Mouse (Mus musculus) forebrain, embryonic 13.5 days (tissue): ENCODE data around the gene 1700028J19Rik. TPM values are rescaled to one million over a fixed set of nuclear protein-coding genes. Genes with fewer than 3 reads are reported as not detected.

Experiments
- ATAC-seq: fragments of 200-750 bp; cut with Nextera tagmentation; 2 replicates; pipeline ENCODE4 v1.8.0; 2017
- H3K27ac ChIP-seq: fragments of 300-500 bp; sonication (generic); 2 replicates; pipeline ENCODE4 v1.5.1; 2015; ENCODE audit warnings: inconsistent platforms, mild to moderate bottlenecking, moderate library complexity
- H3K27me3 ChIP-seq: fragments of 300-500 bp; sonication (generic); 2 replicates; pipeline ENCODE4 v1.6.1; 2015; ENCODE audit warnings: mild to moderate bottlenecking, inconsistent platforms
- H3K36me3 ChIP-seq: fragments of 300-500 bp; sonication (generic); 2 replicates; pipeline ENCODE4 v1.6.1; 2015; ENCODE audit warnings: mild to moderate bottlenecking, inconsistent platforms; ENCODE audit not compliant: poor library complexity, severe bottlenecking
- H3K4me1 ChIP-seq: fragments of 300-500 bp; sonication (generic); 2 replicates; pipeline ENCODE4 v1.6.1; 2015; ENCODE audit warnings: inconsistent platforms
- H3K4me2 ChIP-seq: fragments of 300-500 bp; sonication (generic); 2 replicates; pipeline ENCODE4 v1.6.1; 2015; ENCODE audit warnings: inconsistent platforms, mild to moderate bottlenecking, moderate library complexity
- H3K4me3 ChIP-seq: fragments of 300-500 bp; sonication (generic); 2 replicates; pipeline ENCODE4 v1.5.1; 2015; ENCODE audit warnings: mild to moderate bottlenecking, inconsistent platforms
- H3K9ac ChIP-seq: fragments of 300-500 bp; sonication (generic); 2 replicates; pipeline ENCODE4 v1.6.1; 2015; ENCODE audit warnings: mild to moderate bottlenecking, inconsistent platforms
- H3K9me3 ChIP-seq: fragments of 300-500 bp; sonication (generic); replicated peaks from 2 replicates; pipeline ENCODE4 v1.6.1; 2016; ENCODE audit warnings: inconsistent platforms
- WGBS: fragments of 180-500 bp; shearing (Covaris S2); methylation state at CpG from one replicate; pipeline ENCODE4 v1.1.7; 2015; 5-methylcytosine and 5-hydroxymethylcytosine counted together
- polyA plus RNA-seq: library from polyadenylated mRNA; unstranded; fragments of >200 nt; fragmentation: Nextera tagmentation; extraction: Ambion mirVana; gene quantifications from 2 replicates; pipeline ENCODE4 v1.2.1, GENCODE M21; 2015

1700028J19Rik gene
- polyA plus RNA-seq, result 1.3 and 1.4 TPM in 2 replicates

DNA sequence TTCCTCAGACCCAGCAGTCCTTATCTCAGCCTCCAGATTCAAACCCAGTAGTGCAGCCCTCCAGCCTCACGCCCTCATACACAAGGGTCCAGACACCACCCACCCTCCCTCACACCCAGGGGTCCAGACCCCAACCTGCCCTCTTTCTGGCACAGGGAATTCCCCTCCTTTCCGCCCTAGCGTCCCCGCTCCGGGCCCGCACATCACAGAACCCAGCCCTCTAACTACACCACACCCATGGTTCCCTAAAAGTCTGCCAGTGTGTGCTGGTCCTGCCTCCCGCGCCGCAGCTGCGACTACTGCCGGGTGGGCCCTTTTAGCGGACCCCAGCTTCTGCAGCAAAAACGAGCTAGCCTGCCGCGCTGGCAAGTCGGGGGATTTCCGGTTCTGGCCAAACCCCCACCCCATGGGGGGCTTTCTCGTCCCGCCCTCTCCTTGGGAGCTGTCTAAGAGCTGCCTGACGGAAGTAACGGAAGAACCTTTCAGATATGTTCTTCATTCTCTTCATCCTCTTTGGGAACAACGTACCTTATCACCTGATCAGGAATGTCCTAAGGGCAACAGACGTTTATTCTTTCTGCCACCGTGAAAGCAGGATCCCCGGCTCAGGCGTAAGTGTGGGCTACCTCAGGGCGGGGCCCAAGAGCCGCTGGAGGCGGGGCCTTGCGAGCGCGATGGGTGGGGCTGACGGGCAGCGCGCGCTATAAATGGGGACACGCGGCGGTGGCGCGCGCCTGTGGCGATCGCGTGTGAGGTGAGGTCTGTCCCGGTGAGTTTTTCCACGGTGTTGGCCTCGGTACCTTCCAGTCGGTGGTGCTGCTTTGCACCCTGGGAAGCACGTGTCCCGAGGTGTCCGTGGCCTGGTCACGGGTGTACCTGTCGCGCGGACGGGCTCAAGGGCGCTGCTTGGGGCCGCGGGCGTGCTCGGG lies at the start of gene 1700028J19Rik, which contains the start of gene 2410002F23Rik:
Gene 1700028J19Rik (minus strand): TSS at position 641 of the 929 bp plus-strand sequence.
Gene 2410002F23Rik (plus strand): TSS at position 668 of the 929 bp plus-strand sequence.
- Histone ChIP-seq H3K9ac (peak within 1 kb of the TSS; percentile 93), H3K27me3 (no peaks in the 10 kb centered on the region)
- WGBS, result under 1% methylated on average over 62 of the region's 62 CpGs

DNA sequence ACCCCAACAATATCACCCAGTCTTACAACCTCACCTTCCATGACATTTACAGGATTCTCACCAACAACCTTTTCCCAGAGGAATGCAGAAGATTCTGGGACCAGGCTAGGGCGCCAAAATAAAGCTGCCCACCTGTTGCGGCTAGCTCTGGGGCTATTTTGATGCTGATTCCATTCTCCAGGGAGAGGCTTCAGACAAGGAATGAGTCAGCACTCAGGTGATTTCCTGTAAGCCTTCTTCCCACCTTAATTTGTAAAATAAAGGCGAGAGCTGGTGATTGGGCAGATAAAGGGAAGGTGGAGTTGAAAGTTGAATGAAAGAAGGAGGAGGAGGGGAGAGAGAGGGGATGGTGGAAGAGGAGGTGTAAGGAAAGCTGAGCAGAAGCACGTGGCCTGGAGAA lies 44.9 kb upstream of the 1700028J19Rik start:
- Histone ChIP-seq H3K4me1 (no peaks in the 10 kb centered on the region), H3K9ac (no peak overlapping the region), H3K4me3 (no peak overlapping the region), H3K4me2 (no peak overlapping the region), H3K27me3 (0 out of 2 replicates have a peak, but pooled peaks cover 3% of the 10 kb centered on the region), H3K27ac (no peak overlapping the region), H3K36me3 (no peaks in the 10 kb centered on the region), H3K9me3 (no peaks in the 10 kb centered on the region)
- no peak for ATAC-seq
- WGBS, result 57% methylated on average over 4 of the region's 4 CpGs

More for the DNA sequence above, at the start of gene 1700028J19Rik, which contains the start of gene 2410002F23Rik:
- peak within 1 kb of the TSS; percentile 82 for H3K4me2 ChIP-seq
- peak within 1 kb of the TSS; percentile 90 for H3K27ac ChIP-seq
- peaks cover 35% of the 10 kb centered on the region for H3K4me1 ChIP-seq
- peak; percentile 85 for ATAC-seq
- no peaks in the 10 kb centered on the region for H3K9me3 ChIP-seq
- H3K36me3 ChIP-seq, result peaks cover 30% of the 10 kb centered on the region
- peak within 1 kb of the TSS; percentile 92 for H3K4me3 ChIP-seq

DNA sequence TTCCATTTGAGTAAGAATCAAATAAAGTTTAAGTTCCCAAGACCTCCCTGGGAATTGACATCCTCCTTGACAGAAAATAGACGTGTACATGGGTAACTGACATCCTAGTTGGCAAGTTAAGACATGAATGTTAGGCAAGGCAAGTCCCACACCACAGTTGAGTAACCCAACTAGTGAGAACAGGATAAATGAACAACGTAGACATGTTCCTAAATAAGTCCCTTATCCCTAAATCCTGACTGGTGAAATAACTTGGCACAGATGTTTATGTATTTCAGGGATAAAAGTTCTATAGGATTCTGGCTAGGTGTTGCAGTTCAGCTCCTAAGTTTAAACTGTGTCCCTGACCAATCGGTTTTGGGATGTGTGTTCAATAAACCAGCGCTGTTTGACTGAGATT lies 44.5 kb upstream of the 1700028J19Rik start:
- H3K36me3 ChIP-seq, result no peaks in the 10 kb centered on the region
- WGBS, result 78% methylated on average over 4 of the region's 4 CpGs

DNA sequence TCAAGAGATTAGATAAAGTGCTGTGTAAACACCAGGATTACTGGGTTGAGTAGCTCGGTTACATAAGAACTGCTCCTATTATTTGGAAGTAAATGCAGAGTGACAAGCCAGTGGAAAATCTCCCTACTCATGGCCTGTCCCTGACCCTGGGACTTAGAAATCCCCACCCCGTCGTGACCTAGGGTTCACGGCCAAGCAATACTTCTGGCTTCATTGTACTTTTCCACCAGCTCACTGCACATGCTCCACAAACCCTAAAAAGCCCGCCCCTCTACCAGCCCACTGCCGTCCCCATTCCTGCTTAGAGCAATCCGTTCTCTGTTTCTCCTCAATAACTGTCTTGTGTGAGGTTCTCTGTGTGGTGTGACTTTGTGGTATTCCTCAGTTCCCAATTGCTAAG lies 41.3 kb upstream of the 1700028J19Rik start:
- Histone ChIP-seq H3K4me1 (no peaks in the 10 kb centered on the region), H3K9ac (no peak overlapping the region), H3K36me3 (no peaks in the 10 kb centered on the region), H3K4me3 (no peak overlapping the region), H3K4me2 (no peak overlapping the region), H3K27ac (no peak overlapping the region), H3K27me3 (0 out of 2 replicates have a peak, but pooled peaks cover 3% of the 10 kb centered on the region), H3K9me3 (no peaks in the 10 kb centered on the region)
- no peak for ATAC-seq
- WGBS, result 73% methylated on average over 7 of the region's 7 CpGs

More for the DNA sequence above, 44.5 kb upstream of the 1700028J19Rik start:
- Histone ChIP-seq H3K4me2 (no peak overlapping the region), H3K9ac (no peak overlapping the region), H3K9me3 (no peaks in the 10 kb centered on the region), H3K27me3 (0 out of 2 replicates have a peak, but pooled peaks cover 3% of the 10 kb centered on the region), H3K4me3 (no peak overlapping the region), H3K27ac (no peak overlapping the region), H3K4me1 (no peaks in the 10 kb centered on the region)
- no peak for ATAC-seq

DNA sequence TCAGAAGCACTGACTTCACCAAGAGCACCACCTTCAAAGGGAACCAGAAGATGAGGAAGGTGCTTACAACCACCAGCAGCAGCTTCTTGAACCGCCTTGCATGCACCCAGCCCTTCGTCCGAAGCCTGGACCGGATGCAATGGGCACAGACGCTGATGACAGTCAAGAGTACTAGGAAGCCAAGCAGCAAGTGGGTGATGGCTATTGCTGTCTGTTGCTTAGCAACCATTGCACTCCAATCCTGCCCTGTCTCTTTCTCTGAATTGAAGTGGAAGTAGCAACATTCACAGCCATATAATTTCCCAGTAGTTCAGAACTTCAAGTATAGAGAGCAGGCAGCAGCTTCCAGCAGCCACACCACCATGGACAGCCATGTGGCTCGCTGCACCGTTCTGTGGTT lies 35.1 kb upstream of the 1700028J19Rik start:
- no peak overlapping the region for H3K4me3 ChIP-seq
- H3K4me1 ChIP-seq, result peaks cover 7% of the 10 kb centered on the region; the same call in 1 of the 2 replicates
- H3K27me3 ChIP-seq, result no peaks in the 10 kb centered on the region
- no peaks in the 10 kb centered on the region for H3K36me3 ChIP-seq
- 65% methylated on average over 7 of the region's 7 CpGs for WGBS
- H3K27ac ChIP-seq, result no peak overlapping the region
- H3K4me2 ChIP-seq, result no peak overlapping the region
- no peaks in the 10 kb centered on the region for H3K9me3 ChIP-seq
- no peak overlapping the region; the same call in 1 of the 2 replicates for H3K9ac ChIP-seq
- ATAC-seq, result no peak

DNA sequence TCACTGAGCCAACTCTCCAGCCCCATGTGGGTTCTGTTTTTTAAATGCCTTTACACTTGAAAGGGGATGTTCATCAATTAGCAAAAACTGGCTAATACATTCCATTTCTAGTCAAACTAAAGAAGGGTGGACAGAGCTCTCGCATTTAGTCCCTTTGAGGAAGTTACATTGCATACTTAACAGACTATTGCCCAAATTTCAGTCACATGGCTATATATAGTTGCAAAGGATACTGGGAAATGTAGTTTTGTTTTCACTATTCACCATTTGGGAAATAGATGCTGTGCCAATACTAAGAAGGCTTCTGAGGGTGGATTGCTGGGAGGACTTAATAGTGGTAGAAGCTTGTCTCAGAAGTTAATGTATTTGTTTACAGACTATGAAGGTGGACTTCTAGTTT lies 34.5 kb upstream of the 1700028J19Rik start:
- ATAC-seq, result no peak; the same call in 1 of the 2 replicates

DNA sequence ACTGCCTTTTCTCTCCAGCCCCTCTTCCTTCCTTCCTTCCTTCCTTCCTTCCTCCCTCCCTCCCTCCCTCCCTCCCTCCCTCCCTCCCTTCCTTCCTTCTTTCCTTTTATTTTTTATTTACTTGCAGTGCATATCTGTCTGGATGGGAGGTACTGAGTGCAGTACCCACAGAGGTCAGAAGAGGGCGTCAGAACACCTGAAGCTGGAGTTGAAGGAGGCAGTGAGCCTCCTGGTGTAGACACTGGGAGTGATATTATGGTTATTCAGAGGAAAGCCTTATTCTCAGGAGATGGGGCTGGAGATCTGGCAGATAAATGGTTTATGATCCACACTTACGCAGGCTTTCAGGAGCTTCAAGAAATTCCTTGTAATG lies 30.7 kb upstream of the 1700028J19Rik start:
- peaks cover 7% of the 10 kb centered on the region; the same call in 1 of the 2 replicates for H3K4me1 ChIP-seq
- no peak for ATAC-seq
- no peak overlapping the region for H3K4me2 ChIP-seq
- no peak overlapping the region for H3K9ac ChIP-seq
- H3K4me3 ChIP-seq, result no peak overlapping the region
- 43% methylated on average over 2 of the region's 2 CpGs for WGBS
- no peaks in the 10 kb centered on the region for H3K9me3 ChIP-seq
- H3K27ac ChIP-seq, result no peak overlapping the region
- peaks cover 10% of the 10 kb centered on the region; the same call in 1 of the 2 replicates for H3K27me3 ChIP-seq
- no peaks in the 10 kb centered on the region for H3K36me3 ChIP-seq

More for the DNA sequence above, 34.5 kb upstream of the 1700028J19Rik start:
- 60% methylated on average over 1 of the region's 1 CpGs for WGBS
- no peak overlapping the region for H3K4me2 ChIP-seq
- H3K4me1 ChIP-seq, result peaks cover 7% of the 10 kb centered on the region; the same call in 1 of the 2 replicates
- no peaks in the 10 kb centered on the region for H3K9me3 ChIP-seq
- no peak overlapping the region for H3K9ac ChIP-seq
- no peak overlapping the region for H3K4me3 ChIP-seq
- no peaks in the 10 kb centered on the region for H3K27me3 ChIP-seq
- H3K27ac ChIP-seq, result no peak overlapping the region
- no peaks in the 10 kb centered on the region for H3K36me3 ChIP-seq

DNA sequence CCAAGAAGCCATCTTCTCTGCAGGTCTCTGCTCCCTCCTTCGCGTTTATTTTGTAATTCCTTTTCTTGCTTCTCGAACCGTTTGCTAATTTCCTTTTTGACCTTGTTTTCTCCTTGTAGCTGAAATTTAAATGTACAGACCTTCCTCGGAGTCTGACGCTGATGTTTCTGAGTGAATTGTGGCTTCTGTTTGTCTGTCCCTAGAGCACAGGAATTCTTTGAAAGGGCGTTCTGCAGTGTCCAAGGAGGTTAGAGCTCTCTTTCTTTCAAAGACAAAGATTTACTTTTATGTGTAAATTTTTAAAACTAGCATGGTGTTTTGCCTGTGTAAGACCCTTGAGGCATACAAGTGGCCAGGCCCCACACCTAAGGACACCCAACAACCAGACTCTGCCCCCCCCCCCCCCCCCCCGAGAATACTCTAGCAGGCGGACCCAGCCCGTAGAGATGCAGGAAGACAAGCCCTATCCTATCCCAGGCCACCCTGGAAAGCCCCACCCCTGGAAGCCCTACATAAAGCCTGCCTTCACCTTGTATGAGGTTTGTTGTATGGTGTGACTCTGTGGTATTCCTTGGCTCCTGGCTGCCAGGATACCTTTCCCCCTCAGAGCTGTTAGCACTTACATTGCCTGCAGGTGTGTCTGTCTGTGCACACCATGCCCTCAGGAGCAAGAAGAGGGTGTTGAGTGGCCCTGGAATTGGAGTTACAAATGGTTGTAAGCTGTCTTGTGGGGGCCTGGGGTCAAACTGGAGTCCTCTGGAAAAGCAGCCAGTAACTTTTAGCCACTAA lies 30.2 kb upstream of the 1700028J19Rik start:
- no peak overlapping the region for H3K9ac ChIP-seq
- H3K27ac ChIP-seq, result no peak overlapping the region
- no peak for ATAC-seq
- no peak overlapping the region for H3K4me3 ChIP-seq
- no peak overlapping the region for H3K4me2 ChIP-seq
- no peaks in the 10 kb centered on the region for H3K36me3 ChIP-seq
- no peaks in the 10 kb centered on the region for H3K9me3 ChIP-seq
- H3K27me3 ChIP-seq, result peaks cover 10% of the 10 kb centered on the region; the same call in 1 of the 2 replicates
- 79% methylated on average over 10 of the region's 10 CpGs for WGBS
- peaks cover 4% of the 10 kb centered on the region; the same call in 1 of the 2 replicates for H3K4me1 ChIP-seq

DNA sequence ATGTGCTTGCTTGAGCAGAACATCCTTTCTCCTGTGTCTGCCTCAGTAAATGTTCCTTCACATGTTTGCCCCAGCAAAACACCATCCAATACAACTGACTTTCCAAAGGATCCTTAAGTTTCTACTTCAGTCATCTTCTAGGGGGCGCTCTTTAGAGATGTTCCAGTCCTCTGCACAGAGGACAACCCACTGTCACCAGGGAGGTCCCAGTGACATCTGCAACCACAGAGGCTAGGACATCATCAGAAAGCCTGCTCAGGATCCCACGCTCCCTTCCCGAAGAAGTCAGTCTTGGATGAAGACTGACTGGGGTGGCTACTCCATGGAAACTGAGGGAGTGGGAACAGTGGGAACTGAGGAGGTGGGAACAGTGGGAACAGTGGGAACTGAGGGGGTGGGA lies 29.1 kb upstream of the 1700028J19Rik start:
- ATAC-seq, result no peak
- Histone ChIP-seq H3K4me1 (no peaks in the 10 kb centered on the region), H3K36me3 (no peaks in the 10 kb centered on the region), H3K9ac (no peak overlapping the region), H3K27ac (no peak overlapping the region), H3K9me3 (no peaks in the 10 kb centered on the region), H3K4me2 (no peak overlapping the region), H3K4me3 (no peak overlapping the region), H3K27me3 (peaks cover 10% of the 10 kb centered on the region; the same call in 1 of the 2 replicates)
- WGBS, result 81% methylated on average over 3 of the region's 3 CpGs

DNA sequence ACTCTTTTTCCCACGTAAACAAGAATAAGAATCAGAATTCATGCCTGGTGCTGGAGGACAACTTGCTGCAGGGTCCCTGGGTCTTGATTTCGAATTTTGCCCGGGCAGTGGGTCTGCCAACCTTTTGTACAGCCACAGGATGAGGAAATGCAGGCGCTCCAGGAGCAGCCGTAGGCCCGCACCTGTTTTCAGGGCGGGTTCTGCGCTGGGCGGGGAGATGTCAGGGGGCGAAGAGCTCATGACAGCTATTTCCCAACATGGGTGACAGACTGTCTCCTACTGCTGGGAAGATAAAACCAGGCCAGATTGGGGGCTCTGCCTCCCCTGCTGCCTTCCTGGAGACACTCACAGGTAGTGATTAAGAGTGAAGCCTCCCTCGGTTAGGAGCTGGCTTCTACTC lies 27.6 kb upstream of the 1700028J19Rik start:
- no peak overlapping the region for H3K4me2 ChIP-seq
- H3K9ac ChIP-seq, result no peak overlapping the region
- H3K27me3 ChIP-seq, result peaks cover 10% of the 10 kb centered on the region; the same call in 1 of the 2 replicates
- 32% methylated on average over 11 of the region's 11 CpGs for WGBS
- H3K4me3 ChIP-seq, result no peak overlapping the region
- no peaks in the 10 kb centered on the region for H3K9me3 ChIP-seq
- H3K4me1 ChIP-seq, result no peaks in the 10 kb centered on the region
- no peak overlapping the region for H3K27ac ChIP-seq
- no peaks in the 10 kb centered on the region for H3K36me3 ChIP-seq
- ATAC-seq, result no peak

DNA sequence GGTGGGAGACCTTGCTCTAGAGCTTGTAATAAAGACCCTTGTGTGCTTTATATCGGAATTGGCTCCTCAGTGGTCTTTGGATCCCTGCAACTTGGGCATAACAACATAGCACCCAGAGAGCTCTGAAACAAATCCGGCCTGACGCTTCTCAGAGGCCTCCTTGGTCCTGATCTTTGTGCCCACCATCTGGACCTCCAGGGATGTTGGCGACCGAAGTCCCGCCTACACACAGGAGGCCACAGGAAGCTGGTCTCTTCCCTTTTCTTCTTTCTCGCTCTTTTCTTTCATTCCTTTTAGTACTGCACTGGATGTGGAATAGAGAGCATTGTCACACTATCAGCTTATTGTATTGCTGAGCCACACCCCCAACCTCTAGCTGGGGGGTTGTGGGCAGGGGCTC lies 27.0 kb upstream of the 1700028J19Rik start:
- Histone ChIP-seq H3K27me3 (peaks cover 10% of the 10 kb centered on the region; the same call in 1 of the 2 replicates), H3K9ac (no peak overlapping the region), H3K9me3 (no peaks in the 10 kb centered on the region), H3K36me3 (no peaks in the 10 kb centered on the region), H3K4me3 (no peak overlapping the region), H3K4me1 (no peaks in the 10 kb centered on the region), H3K27ac (no peak overlapping the region), H3K4me2 (no peak overlapping the region)
- no peak for ATAC-seq
- 57% methylated on average over 7 of the region's 7 CpGs for WGBS
